Mouse (Mus musculus) megakaryocyte progenitor cell, adult 5-6 weeks (primary cell): ENCODE measurements around the gene Glis2. TPM values are rescaled to one million over a fixed set of nuclear protein-coding genes. Genes with fewer than 3 reads are reported as not detected.
A peak's percentile ranks its signal among the peaks of the same experiment; 100 is the strongest.
"Not testable (repeated sequence)": the region's sequence is repeated elsewhere in the genome, so short reads cannot be mapped to it uniquely, and the experiment has no call there.

Source experiments
- ATAC-seq: replicated peaks from 2 replicates; pipeline ENCODE4 v1.8.0; 2016; ENCODE audit warnings: mild to moderate bottlenecking, moderate TSS enrichment, inconsistent platforms; ENCODE audit not compliant: poor library complexity
- total RNA-seq, 2 experiments: library from RNA; stranded (forward) in 1 of 2; stranded (reverse) in 1 of 2; fragments of 157-497, 149-512 nt in 1 of 2; fragments of 200-1000 nt in 1 of 2; gene quantifications; 2 replicates each; pipeline versions ENCODE4 v1.2.3 to v1.2.4; 2015 to 2017

The Glis2 gene
- total RNA-seq, 2 experiments from 2014 or later: 1.1 to 1.5 TPM

- peak; percentile 38; the same call in 1 of the 2 replicates for ATAC-seq
These were observed 15.9 kb upstream of the Glis2 start for GRCm38 (mm10) chr16:4578630-4579029.

GRCm38 (mm10) chr16:4581179-4581578 lies 13.3 kb upstream of the Glis2 start:
- ATAC-seq: not testable (repeated sequence)

GRCm38 (mm10) chr16:4583807-4584206 lies 10.7 kb upstream of the Glis2 start:
- peak; percentile 58 for ATAC-seq

- no peak for ATAC-seq
These were observed 10.1 kb upstream of the Glis2 start for GRCm38 (mm10) chr16:4584438-4584837.

GRCm38 (mm10) chr16:4585642-4586530 lies 8.6 kb upstream of the Glis2 start:
- ATAC-seq: peak; percentile 15

- peak; percentile 94 for ATAC-seq
These were observed 7.9 kb upstream of the Glis2 start for GRCm38 (mm10) chr16:4586531-4587123.

GRCm38 (mm10) chr16:4587516-4588210 lies 6.8 kb upstream of the Glis2 start:
- no peak for ATAC-seq

GRCm38 (mm10) chr16:4590236-4590635 lies 4.3 kb upstream of the Glis2 start:
- ATAC-seq: no peak

- ATAC-seq: peak; percentile 56
These were observed 1.3 kb upstream of the Glis2 start for GRCm38 (mm10) chr16:4592909-4593875.

GRCm38 (mm10) chr16:4594814-4595526 lies 457 bp downstream of the Glis2 start:
- ATAC-seq: no peak; the same call in 1 of the 2 replicates

- 0 out of 2 replicates have a peak, but pooled peaks have one; percentile 13 for ATAC-seq
These were observed 1.0 kb downstream of the Glis2 start for GRCm38 (mm10) chr16:4595527-4595963.

- ATAC-seq: no peak
These were observed 1.7 kb downstream of the Glis2 start for GRCm38 (mm10) chr16:4596141-4596728.

- ATAC-seq: no peak
These were observed 2.3 kb downstream of the Glis2 start for GRCm38 (mm10) chr16:4596836-4597235.

GRCm38 (mm10) chr16:4597296-4597695 lies 2.8 kb downstream of the Glis2 start:
- no peak for ATAC-seq

GRCm38 (mm10) chr16:4598041-4598440 lies 3.5 kb downstream of the Glis2 start:
- ATAC-seq: no peak

GRCm38 (mm10) chr16:4598891-4599543 lies 4.5 kb downstream of the Glis2 start:
- ATAC-seq: no peak

- ATAC-seq: no peak
These were observed 5.1 kb downstream of the Glis2 start for GRCm38 (mm10) chr16:4599616-4600015.

- no peak for ATAC-seq
These were observed 6.3 kb downstream of the Glis2 start for GRCm38 (mm10) chr16:4600701-4601310.
